Mouse (Mus musculus): ENCODE measurements around the gene Cep95. TPM values are rescaled to one million over a fixed set of nuclear protein-coding genes. Genes with fewer than 3 reads are reported as not detected.
A peak's percentile ranks its signal among the peaks of the same experiment; 100 is the strongest.
"Not testable (repeated sequence)": the region's sequence is repeated elsewhere in the genome, so short reads cannot be mapped to it uniquely, and the experiment has no call there.

The Cep95 gene
- polyA plus RNA-seq, 1 experiment from 2014 or later = 12.2 TPM

GRCm38 (mm10) chr11:106793846-106794245, 4.8 kb downstream of the Cep95 start:
- H3K4me1 ChIP-seq (ENCODE audit: control insufficient read depth, insufficient read depth, low read depth, low read length) = peaks cover 6% of the 10 kb centered on the region
- no peak for ATAC-seq
- H3K9me3 ChIP-seq (ENCODE audit: control insufficient read depth, low read length) = no peaks in the 10 kb centered on the region
- H3K9ac ChIP-seq (ENCODE audit: low read depth, low read length) = no peak overlapping the region
- H3K27ac ChIP-seq (ENCODE audit: low read depth, low read length) = no peak overlapping the region
- H3K36me3 ChIP-seq (ENCODE audit: control insufficient read depth, insufficient read depth, low read length) = peaks cover 18% of the 10 kb centered on the region
- H3K4me3 ChIP-seq (ENCODE audit: low read length) = no peak overlapping the region
- no peaks in the 10 kb centered on the region for H3K27me3 ChIP-seq (replicated peaks; ENCODE audit: control insufficient read depth, insufficient read depth, low read length)
- no peak overlapping the region for H3K4me2 ChIP-seq (ENCODE audit: low read length)
- WGBS = 80% methylated on average over 4 of the region's 4 CpGs

GRCm38 (mm10) chr11:106795679-106796078, 6.6 kb downstream of the Cep95 start:
- Histone ChIP-seq H3K27ac (ENCODE audit: low read depth, low read length) (no peak overlapping the region), H3K9me3 (ENCODE audit: control insufficient read depth, low read length) (no peaks in the 10 kb centered on the region), H3K4me2 (ENCODE audit: low read length) (no peak overlapping the region), H3K27me3 (replicated peaks; ENCODE audit: control insufficient read depth, insufficient read depth, low read length) (no peaks in the 10 kb centered on the region), H3K4me3 (ENCODE audit: low read length) (no peak overlapping the region), H3K36me3 (ENCODE audit: control insufficient read depth, insufficient read depth, low read length) (peaks cover 31% of the 10 kb centered on the region), H3K4me1 (ENCODE audit: control insufficient read depth, insufficient read depth, low read depth, low read length) (peaks cover under 1% of the 10 kb centered on the region; the same call in 1 of the 2 replicates), H3K9ac (ENCODE audit: low read depth, low read length) (no peak overlapping the region)
- 70% methylated on average over 9 of the region's 9 CpGs for WGBS
- no peak for ATAC-seq

- no peaks in the 10 kb centered on the region for H3K9me3 ChIP-seq (ENCODE audit: control insufficient read depth, low read length)
- H3K9ac ChIP-seq (ENCODE audit: low read depth, low read length) = no peak overlapping the region
- no peak overlapping the region for H3K4me2 ChIP-seq (ENCODE audit: low read length)
- H3K27me3 ChIP-seq (replicated peaks; ENCODE audit: control insufficient read depth, insufficient read depth, low read length) = no peaks in the 10 kb centered on the region
- H3K4me1 ChIP-seq (ENCODE audit: control insufficient read depth, insufficient read depth, low read depth, low read length) = no peaks in the 10 kb centered on the region
- peaks cover 40% of the 10 kb centered on the region for H3K36me3 ChIP-seq (ENCODE audit: control insufficient read depth, insufficient read depth, low read length)
- H3K27ac ChIP-seq (ENCODE audit: low read depth, low read length) = no peak overlapping the region
- H3K4me3 ChIP-seq (ENCODE audit: low read length) = no peak overlapping the region
- ATAC-seq = peak; percentile 69
- WGBS = 57% methylated on average over 10 of the region's 10 CpGs
These were observed 13.1 kb downstream of the Cep95 start for GRCm38 (mm10) chr11:106802069-106802627.

- ATAC-seq; H3K9me3 ChIP-seq (ENCODE audit: control insufficient read depth, low read length); H3K9ac ChIP-seq (ENCODE audit: low read depth, low read length); H3K4me3 ChIP-seq (ENCODE audit: low read length); H3K27me3 ChIP-seq (replicated peaks; ENCODE audit: control insufficient read depth, insufficient read depth, low read length); H3K4me2 ChIP-seq (ENCODE audit: low read length); H3K27ac ChIP-seq (ENCODE audit: low read depth, low read length); H3K4me1 ChIP-seq (ENCODE audit: control insufficient read depth, insufficient read depth, low read depth, low read length); H3K36me3 ChIP-seq (ENCODE audit: control insufficient read depth, insufficient read depth, low read length): not testable (repeated sequence)
- WGBS = 91% methylated on average over 1 of the region's 1 CpGs
These were observed 18.4 kb downstream of the Cep95 start for GRCm38 (mm10) chr11:106807442-106807841.

- Histone ChIP-seq H3K9me3 (ENCODE audit: control insufficient read depth, low read length) (no peaks in the 10 kb centered on the region), H3K36me3 (ENCODE audit: control insufficient read depth, insufficient read depth, low read length) (peaks cover 21% of the 10 kb centered on the region; the same call in 1 of the 2 replicates), H3K4me1 (ENCODE audit: control insufficient read depth, insufficient read depth, low read depth, low read length) (no peaks in the 10 kb centered on the region; the same call in 1 of the 2 replicates), H3K9ac (ENCODE audit: low read depth, low read length) (no peak overlapping the region), H3K27ac (ENCODE audit: low read depth, low read length) (no peak overlapping the region), H3K4me2 (ENCODE audit: low read length) (no peak overlapping the region), H3K4me3 (ENCODE audit: low read length) (no peak overlapping the region), H3K27me3 (replicated peaks; ENCODE audit: control insufficient read depth, insufficient read depth, low read length) (no peaks in the 10 kb centered on the region)
- ATAC-seq = no peak
- WGBS = 95% methylated on average over 7 of the region's 7 CpGs
These were observed 23.5 kb downstream of the Cep95 start for GRCm38 (mm10) chr11:106812410-106813136.

GRCm38 (mm10) chr11:106814601-106815320, 25.7 kb downstream of the Cep95 start:
- ATAC-seq = no peak
- WGBS = 76% methylated on average over 14 of the region's 14 CpGs

GRCm38 (mm10) chr11:106815331-106815730, 26.3 kb downstream of the Cep95 start:
- H3K27me3 ChIP-seq (replicated peaks; ENCODE audit: control insufficient read depth, insufficient read depth, low read length) = no peaks in the 10 kb centered on the region
- ATAC-seq = no peak
- peaks cover 10% of the 10 kb centered on the region for H3K4me1 ChIP-seq (ENCODE audit: control insufficient read depth, insufficient read depth, low read depth, low read length)
- H3K9me3 ChIP-seq (ENCODE audit: control insufficient read depth, low read length) = no peaks in the 10 kb centered on the region
- no peak overlapping the region for H3K4me2 ChIP-seq (ENCODE audit: low read length)
- no peak overlapping the region for H3K4me3 ChIP-seq (ENCODE audit: low read length)
- peaks cover 32% of the 10 kb centered on the region for H3K36me3 ChIP-seq (ENCODE audit: control insufficient read depth, insufficient read depth, low read length)
- no peak overlapping the region for H3K9ac ChIP-seq (ENCODE audit: low read depth, low read length)
- no peak overlapping the region for H3K27ac ChIP-seq (ENCODE audit: low read depth, low read length)
- WGBS = 94% methylated on average over 2 of the region's 2 CpGs

More at GRCm38 (mm10) chr11:106814601-106815320, 25.7 kb downstream of the Cep95 start:
- Histone ChIP-seq H3K4me1 (ENCODE audit: control insufficient read depth, insufficient read depth, low read depth, low read length) (peaks cover 10% of the 10 kb centered on the region), H3K9ac (ENCODE audit: low read depth, low read length) (no peak overlapping the region), H3K9me3 (ENCODE audit: control insufficient read depth, low read length) (no peaks in the 10 kb centered on the region), H3K4me3 (ENCODE audit: low read length) (no peak overlapping the region), H3K4me2 (ENCODE audit: low read length) (no peak overlapping the region), H3K27me3 (replicated peaks; ENCODE audit: control insufficient read depth, insufficient read depth, low read length) (no peaks in the 10 kb centered on the region), H3K36me3 (ENCODE audit: control insufficient read depth, insufficient read depth, low read length) (peaks cover 29% of the 10 kb centered on the region), H3K27ac (ENCODE audit: low read depth, low read length) (no peak overlapping the region)

- 98% methylated on average over 2 of the region's 2 CpGs for WGBS
- Histone ChIP-seq H3K4me2 (ENCODE audit: low read length) (no peak overlapping the region), H3K4me3 (ENCODE audit: low read length) (no peak overlapping the region), H3K4me1 (ENCODE audit: control insufficient read depth, insufficient read depth, low read depth, low read length) (peaks cover 10% of the 10 kb centered on the region), H3K27ac (ENCODE audit: low read depth, low read length) (no peak overlapping the region), H3K9ac (ENCODE audit: low read depth, low read length) (no peak overlapping the region), H3K27me3 (replicated peaks; ENCODE audit: control insufficient read depth, insufficient read depth, low read length) (no peaks in the 10 kb centered on the region), H3K9me3 (ENCODE audit: control insufficient read depth, low read length) (no peaks in the 10 kb centered on the region), H3K36me3 (ENCODE audit: control insufficient read depth, insufficient read depth, low read length) (peaks cover 32% of the 10 kb centered on the region)
- no peak for ATAC-seq
These were observed 26.7 kb downstream of the Cep95 start for GRCm38 (mm10) chr11:106815761-106816160.

GRCm38 (mm10) chr11:106816316-106816715, 27.3 kb downstream of the Cep95 start:
- Histone ChIP-seq H3K27me3 (replicated peaks; ENCODE audit: control insufficient read depth, insufficient read depth, low read length) (no peaks in the 10 kb centered on the region), H3K4me1 (ENCODE audit: control insufficient read depth, insufficient read depth, low read depth, low read length) (peaks cover 10% of the 10 kb centered on the region), H3K4me3 (ENCODE audit: low read length) (no peak overlapping the region), H3K9me3 (ENCODE audit: control insufficient read depth, low read length) (no peaks in the 10 kb centered on the region), H3K36me3 (ENCODE audit: control insufficient read depth, insufficient read depth, low read length) (peaks cover 32% of the 10 kb centered on the region), H3K27ac (ENCODE audit: low read depth, low read length) (no peak overlapping the region), H3K9ac (ENCODE audit: low read depth, low read length) (no peak overlapping the region), H3K4me2 (ENCODE audit: low read length) (no peak overlapping the region)
- no peak for ATAC-seq
- WGBS = 81% methylated on average over 7 of the region's 7 CpGs
